Mouse (Mus musculus) forebrain, embryonic 13.5 days (tissue): ENCODE results near the gene Entr1. TPM values are rescaled to one million over a fixed set of nuclear protein-coding genes. Genes with fewer than 3 reads are reported as not detected.
A peak's percentile ranks its signal among the peaks of the same experiment; 100 is the strongest.

Experiments used
- ATAC-seq: fragments of 200-750 bp; cut with Nextera tagmentation; 2 replicates; pipeline ENCODE4 v1.8.0; 2017
- H3K27ac ChIP-seq: fragments of 300-500 bp; sonication (generic); 2 replicates; pipeline ENCODE4 v1.5.1; 2015; ENCODE audit warnings: inconsistent platforms, mild to moderate bottlenecking, moderate library complexity
- H3K27me3 ChIP-seq: fragments of 300-500 bp; sonication (generic); 2 replicates; pipeline ENCODE4 v1.6.1; 2015; ENCODE audit warnings: mild to moderate bottlenecking, inconsistent platforms
- H3K36me3 ChIP-seq: fragments of 300-500 bp; sonication (generic); 2 replicates; pipeline ENCODE4 v1.6.1; 2015; ENCODE audit warnings: mild to moderate bottlenecking, inconsistent platforms; ENCODE audit not compliant: poor library complexity, severe bottlenecking
- H3K4me1 ChIP-seq: fragments of 300-500 bp; sonication (generic); 2 replicates; pipeline ENCODE4 v1.6.1; 2015; ENCODE audit warnings: inconsistent platforms
- H3K4me2 ChIP-seq: fragments of 300-500 bp; sonication (generic); 2 replicates; pipeline ENCODE4 v1.6.1; 2015; ENCODE audit warnings: inconsistent platforms, mild to moderate bottlenecking, moderate library complexity
- H3K4me3 ChIP-seq: fragments of 300-500 bp; sonication (generic); 2 replicates; pipeline ENCODE4 v1.5.1; 2015; ENCODE audit warnings: mild to moderate bottlenecking, inconsistent platforms
- H3K9ac ChIP-seq: fragments of 300-500 bp; sonication (generic); 2 replicates; pipeline ENCODE4 v1.6.1; 2015; ENCODE audit warnings: mild to moderate bottlenecking, inconsistent platforms
- H3K9me3 ChIP-seq: fragments of 300-500 bp; sonication (generic); replicated peaks from 2 replicates; pipeline ENCODE4 v1.6.1; 2016; ENCODE audit warnings: inconsistent platforms
- WGBS: fragments of 180-500 bp; shearing (Covaris S2); methylation state at CpG from one replicate; pipeline ENCODE4 v1.1.7; 2015; 5-methylcytosine and 5-hydroxymethylcytosine counted together
- polyA plus RNA-seq: library from polyadenylated mRNA; unstranded; fragments of >200 nt; fragmentation: Nextera tagmentation; extraction: Ambion mirVana; gene quantifications from 2 replicates; pipeline ENCODE4 v1.2.1, GENCODE M21; 2015

The Entr1 gene
- polyA plus RNA-seq, 1 experiment from 2014 or later = 156 TPM

DNA sequence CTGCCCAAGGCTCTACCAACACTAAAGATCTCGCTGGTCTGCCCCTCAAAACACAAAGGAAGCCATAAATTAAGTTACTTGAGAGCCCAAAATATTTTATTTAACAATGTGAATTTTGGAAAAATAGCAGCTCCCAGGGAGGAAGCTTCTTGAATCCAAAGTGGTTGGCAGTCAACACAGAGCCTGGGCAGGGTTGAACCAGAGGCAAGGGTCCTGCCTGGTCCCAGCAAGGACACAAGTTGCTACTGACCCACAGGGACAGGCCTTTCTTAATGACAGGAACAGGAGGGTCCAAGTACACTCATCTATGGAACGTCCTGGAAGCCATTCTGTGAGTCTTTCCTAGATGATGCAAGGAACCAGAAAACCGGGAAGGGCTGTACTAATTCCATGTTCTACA, 20.2 kb upstream of the Entr1 start:
- Histone ChIP-seq H3K4me2 (peak overlapping the region; percentile 91), H3K4me3 (peak overlapping the region; percentile 93), H3K4me1 (peaks cover 41% of the 10 kb centered on the region), H3K27me3 (no peaks in the 10 kb centered on the region), H3K9ac (peak overlapping the region; percentile 94), H3K36me3 (peaks cover 54% of the 10 kb centered on the region), H3K27ac (no peak overlapping the region), H3K9me3 (no peaks in the 10 kb centered on the region)
- ATAC-seq = peak; percentile 25; the same call in 1 of the 2 replicates
- 62% methylated on average over 3 of the region's 3 CpGs for whole genome bisulfite sequencing

DNA sequence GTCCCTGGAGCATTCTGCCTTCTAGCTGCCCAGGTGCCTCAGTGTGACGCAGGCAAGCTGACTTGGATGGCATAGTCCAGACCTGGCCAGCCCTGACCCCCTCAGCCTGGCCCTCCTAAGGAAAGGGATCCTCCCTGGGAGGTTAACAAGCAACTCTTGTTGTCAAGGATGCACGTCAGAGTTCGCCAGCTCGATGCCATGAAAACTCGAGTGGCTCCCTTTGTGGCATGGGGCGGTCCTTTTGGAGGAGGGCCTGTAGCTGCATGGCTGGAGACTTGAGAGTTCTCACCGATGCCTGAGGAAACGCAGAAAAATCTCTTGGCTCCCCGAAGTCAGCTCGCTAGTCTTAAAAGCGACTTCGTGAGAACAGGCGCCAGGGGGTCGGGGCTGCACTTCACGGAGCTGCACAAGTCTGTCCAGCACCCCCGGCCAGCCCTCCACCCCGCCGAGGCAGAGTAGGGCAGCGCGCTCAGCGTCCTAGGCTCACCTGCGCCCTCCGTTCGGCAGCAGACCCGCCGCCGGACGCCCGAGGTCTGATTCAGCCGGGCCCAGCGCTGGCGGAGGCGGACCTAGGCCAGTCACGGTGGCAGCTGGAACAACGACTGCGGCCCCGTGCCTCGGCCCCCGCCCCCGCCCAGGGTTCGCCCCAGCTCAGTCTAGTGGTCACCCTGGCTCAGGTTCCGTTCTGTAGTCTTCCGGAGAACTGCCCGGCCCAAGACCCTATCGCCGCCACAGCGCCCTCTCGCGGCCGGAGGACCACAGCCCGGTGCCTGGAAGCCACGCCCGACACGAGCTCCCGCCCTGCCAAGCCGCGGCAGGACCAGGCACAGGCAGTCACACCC, 19.6 kb upstream of the Entr1 start, which contains the start of gene Inpp5e:
TSS of gene Inpp5e (minus strand) at position 689 of the 842 bp plus-strand sequence.
- peak within 1 kb of the TSS; percentile 93 for H3K4me3 ChIP-seq
- H3K9me3 ChIP-seq = no peaks in the 10 kb centered on the region
- H3K9ac ChIP-seq = peak within 1 kb of the TSS; percentile 94
- H3K27me3 ChIP-seq = no peaks in the 10 kb centered on the region
- peaks cover 48% of the 10 kb centered on the region for H3K36me3 ChIP-seq
- peak; percentile 95 for ATAC-seq
- H3K27ac ChIP-seq = peak within 1 kb of the TSS; percentile 48
- WGBS = under 1% methylated on average over 57 of the region's 57 CpGs
- H3K4me1 ChIP-seq = peaks cover 41% of the 10 kb centered on the region
- H3K4me2 ChIP-seq = peak within 1 kb of the TSS; percentile 91

DNA sequence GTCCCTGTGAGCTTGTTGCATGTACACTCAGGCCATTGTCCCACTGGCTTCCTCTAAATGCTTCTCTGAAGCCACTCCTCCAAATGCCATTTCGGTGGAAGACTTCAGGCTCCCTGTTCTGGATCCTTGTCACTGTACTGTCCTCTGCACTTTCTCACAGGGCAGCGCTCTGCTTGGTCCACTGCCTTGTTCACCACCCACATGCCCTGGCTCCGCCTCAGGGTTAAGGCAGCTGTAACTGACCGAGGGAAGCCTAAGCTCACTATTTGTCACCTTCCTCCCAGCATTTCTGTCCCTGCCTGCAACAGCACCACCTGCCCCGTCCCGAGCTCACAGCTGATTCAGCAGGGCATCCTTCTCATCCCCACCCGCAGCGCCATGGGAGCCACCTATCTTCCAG, 14.2 kb upstream of the Entr1 start:
- peaks cover 34% of the 10 kb centered on the region for H3K4me1 ChIP-seq
- H3K9me3 ChIP-seq = no peaks in the 10 kb centered on the region
- peaks cover 48% of the 10 kb centered on the region for H3K36me3 ChIP-seq
- no peaks in the 10 kb centered on the region for H3K27me3 ChIP-seq
- H3K4me3 ChIP-seq = no peak overlapping the region
- H3K27ac ChIP-seq = no peak overlapping the region
- 83% methylated on average over 8 of the region's 8 CpGs for WGBS
- no peak overlapping the region for H3K9ac ChIP-seq
- ATAC-seq = no peak
- no peak overlapping the region for H3K4me2 ChIP-seq

DNA sequence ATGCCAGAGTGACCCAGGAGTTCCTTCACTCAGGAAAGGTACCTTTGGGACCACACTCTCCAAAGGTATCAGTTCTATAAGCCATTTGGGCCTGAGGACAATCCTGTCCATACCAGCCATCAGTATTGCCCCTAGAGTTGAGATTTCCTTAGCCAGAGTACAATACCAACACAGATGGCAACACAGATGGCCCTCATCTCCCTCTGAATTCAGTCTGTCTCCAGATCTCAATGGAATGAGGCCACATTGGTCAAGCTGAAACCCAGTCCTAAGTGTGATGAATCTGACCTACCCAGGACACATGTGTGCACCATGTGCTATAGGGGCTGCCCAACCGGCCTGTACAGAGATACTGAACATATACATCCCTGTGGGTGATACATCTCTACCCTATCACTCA, 13.1 kb upstream of the Entr1 start:
- Histone ChIP-seq H3K27ac (no peak overlapping the region), H3K4me1 (peaks cover 24% of the 10 kb centered on the region), H3K27me3 (no peaks in the 10 kb centered on the region), H3K4me2 (no peak overlapping the region), H3K36me3 (peaks cover 58% of the 10 kb centered on the region), H3K9me3 (no peaks in the 10 kb centered on the region), H3K9ac (no peak overlapping the region), H3K4me3 (no peak overlapping the region)
- no peak for ATAC-seq
- 89% methylated on average over 1 of the region's 1 CpGs for WGBS

DNA sequence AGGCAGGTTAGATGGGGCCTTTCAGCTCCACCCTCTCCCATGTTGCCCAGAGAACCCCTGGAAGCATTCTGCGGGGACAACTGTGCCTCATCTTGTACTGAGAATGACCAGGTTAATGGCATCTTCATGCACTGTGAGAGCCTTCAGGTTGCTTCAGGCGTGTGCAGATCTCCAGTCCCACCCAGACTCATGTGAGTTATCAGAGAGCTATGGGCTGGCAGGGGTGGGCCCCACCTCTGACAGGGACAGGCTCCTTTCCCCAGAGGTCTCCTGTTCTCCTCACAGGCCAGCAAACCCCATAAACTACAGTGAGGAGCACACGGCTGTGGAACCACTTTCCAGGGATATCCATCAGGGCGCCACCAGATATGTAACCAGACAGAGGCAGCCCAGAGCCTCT, 11.9 kb upstream of the Entr1 start:
- H3K27me3 ChIP-seq = no peaks in the 10 kb centered on the region
- peaks cover 11% of the 10 kb centered on the region for H3K4me1 ChIP-seq
- 88% methylated on average over 4 of the region's 4 CpGs for WGBS
- no peak for ATAC-seq
- peaks cover 63% of the 10 kb centered on the region for H3K36me3 ChIP-seq
- H3K27ac ChIP-seq = no peak overlapping the region
- no peak overlapping the region for H3K4me3 ChIP-seq
- H3K9me3 ChIP-seq = no peaks in the 10 kb centered on the region
- H3K9ac ChIP-seq = no peak overlapping the region
- no peak overlapping the region for H3K4me2 ChIP-seq

DNA sequence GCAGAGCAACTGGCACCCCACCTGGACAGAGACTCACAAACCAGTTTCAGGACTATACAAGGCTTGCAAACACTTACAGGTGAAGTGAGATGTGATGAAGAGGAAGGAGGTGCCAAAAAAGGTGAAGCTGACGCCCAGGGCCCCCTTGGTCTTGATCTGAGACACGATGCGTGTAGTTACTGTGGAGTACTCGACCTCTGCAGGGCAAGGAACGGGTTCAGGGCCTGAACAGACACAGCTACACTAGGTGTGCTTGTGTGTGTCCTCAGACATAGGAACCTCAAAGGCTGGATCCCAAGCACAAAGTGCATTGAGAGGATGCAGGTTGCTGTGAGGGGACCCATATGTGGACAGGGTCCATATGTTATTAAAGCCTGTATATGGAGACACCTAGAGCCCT, 11.2 kb upstream of the Entr1 start:
- H3K4me3 ChIP-seq = no peak overlapping the region
- no peak for ATAC-seq
- peaks cover 68% of the 10 kb centered on the region for H3K36me3 ChIP-seq
- no peak overlapping the region for H3K9ac ChIP-seq
- no peaks in the 10 kb centered on the region for H3K9me3 ChIP-seq
- H3K27me3 ChIP-seq = no peaks in the 10 kb centered on the region
- H3K4me1 ChIP-seq = peaks cover 4% of the 10 kb centered on the region
- no peak overlapping the region for H3K27ac ChIP-seq
- H3K4me2 ChIP-seq = no peak overlapping the region
- 84% methylated on average over 5 of the region's 5 CpGs for WGBS

DNA sequence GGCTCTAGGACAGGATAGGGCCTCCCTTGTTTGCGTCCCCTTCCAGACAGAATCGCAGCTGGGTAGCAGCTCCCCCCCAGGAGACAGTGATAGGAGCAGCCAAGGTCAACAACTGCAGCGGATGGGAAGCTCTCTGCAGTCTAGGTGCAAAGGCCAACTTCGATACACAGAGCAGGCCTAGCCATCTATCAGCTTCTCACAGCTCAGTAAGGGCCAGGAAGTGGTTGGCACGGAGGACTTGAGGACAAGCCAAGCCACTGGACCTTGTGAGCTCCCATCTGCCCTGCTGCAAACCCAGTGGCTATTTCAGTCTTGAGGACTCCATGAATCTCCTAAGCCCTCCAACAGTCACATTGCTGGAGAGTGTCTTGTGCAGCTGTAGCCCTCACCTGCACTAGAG, 10.5 kb upstream of the Entr1 start:
- H3K9ac ChIP-seq = no peak overlapping the region
- 0 out of 2 replicates have a peak, but pooled peaks have one; percentile 10 for ATAC-seq
- H3K27me3 ChIP-seq = no peaks in the 10 kb centered on the region
- WGBS = 84% methylated on average over 5 of the region's 5 CpGs
- H3K4me1 ChIP-seq = no peaks in the 10 kb centered on the region
- H3K36me3 ChIP-seq = peaks cover 74% of the 10 kb centered on the region
- H3K4me3 ChIP-seq = no peak overlapping the region
- H3K4me2 ChIP-seq = no peak overlapping the region
- H3K9me3 ChIP-seq = no peaks in the 10 kb centered on the region
- H3K27ac ChIP-seq = no peak overlapping the region

DNA sequence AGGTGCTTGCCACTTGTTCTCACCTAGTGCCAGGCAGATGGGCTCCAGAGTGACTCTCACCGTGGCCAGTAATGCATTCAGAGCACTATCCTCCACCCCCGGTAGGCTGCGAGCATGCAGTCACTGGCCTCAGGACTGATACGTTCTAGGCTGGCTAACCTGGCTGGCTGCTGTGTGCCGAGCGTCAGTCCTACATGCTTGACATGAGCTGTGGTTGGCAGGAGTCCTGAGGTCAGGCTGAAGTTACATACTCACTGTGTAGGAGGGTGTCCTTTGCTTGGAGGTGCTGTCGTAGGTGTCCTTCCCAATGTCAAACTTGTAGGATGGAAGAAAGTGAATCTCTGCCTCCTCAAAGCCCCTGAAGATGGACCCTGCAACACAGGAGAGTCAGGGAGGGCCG, 9.9 kb upstream of the Entr1 start:
- no peak for ATAC-seq
- H3K36me3 ChIP-seq = peaks cover 81% of the 10 kb centered on the region
- no peaks in the 10 kb centered on the region for H3K27me3 ChIP-seq
- no peak overlapping the region for H3K4me3 ChIP-seq
- H3K27ac ChIP-seq = no peak overlapping the region
- 94% methylated on average over 8 of the region's 8 CpGs for WGBS
- H3K9ac ChIP-seq = 0 out of 2 replicates have a peak overlapping the region, but pooled peaks have one; percentile 2
- no peaks in the 10 kb centered on the region for H3K9me3 ChIP-seq
- no peaks in the 10 kb centered on the region for H3K4me1 ChIP-seq
- no peak overlapping the region for H3K4me2 ChIP-seq

DNA sequence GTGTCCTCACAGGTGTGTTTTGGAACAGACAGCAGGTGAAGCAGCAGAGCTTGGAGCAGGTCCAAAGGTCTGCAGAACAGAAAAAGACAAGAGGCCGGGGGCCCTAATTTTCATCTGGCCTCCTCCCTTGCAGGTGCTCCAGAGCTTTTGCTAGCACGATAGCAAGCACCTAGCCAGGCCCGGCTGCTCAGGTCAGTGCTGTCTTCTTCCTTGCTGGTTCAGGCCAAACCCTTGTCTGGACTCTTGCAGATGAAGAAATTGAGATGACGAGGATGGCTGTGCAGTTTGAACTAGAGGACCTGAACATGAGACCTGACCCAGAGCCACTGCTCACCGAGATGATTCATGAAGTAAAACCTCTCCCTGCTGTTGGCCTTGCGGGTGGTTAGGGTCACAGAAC, 2.5 kb upstream of the Entr1 start:
- H3K27ac ChIP-seq = no peak overlapping the region
- H3K4me3 ChIP-seq = no peak overlapping the region
- H3K9me3 ChIP-seq = no peaks in the 10 kb centered on the region
- peaks cover 75% of the 10 kb centered on the region for H3K36me3 ChIP-seq
- 91% methylated on average over 6 of the region's 6 CpGs for WGBS
- H3K9ac ChIP-seq = no peak overlapping the region
- no peak overlapping the region for H3K4me2 ChIP-seq
- ATAC-seq = no peak
- peaks cover 25% of the 10 kb centered on the region for H3K4me1 ChIP-seq
- no peaks in the 10 kb centered on the region for H3K27me3 ChIP-seq

DNA sequence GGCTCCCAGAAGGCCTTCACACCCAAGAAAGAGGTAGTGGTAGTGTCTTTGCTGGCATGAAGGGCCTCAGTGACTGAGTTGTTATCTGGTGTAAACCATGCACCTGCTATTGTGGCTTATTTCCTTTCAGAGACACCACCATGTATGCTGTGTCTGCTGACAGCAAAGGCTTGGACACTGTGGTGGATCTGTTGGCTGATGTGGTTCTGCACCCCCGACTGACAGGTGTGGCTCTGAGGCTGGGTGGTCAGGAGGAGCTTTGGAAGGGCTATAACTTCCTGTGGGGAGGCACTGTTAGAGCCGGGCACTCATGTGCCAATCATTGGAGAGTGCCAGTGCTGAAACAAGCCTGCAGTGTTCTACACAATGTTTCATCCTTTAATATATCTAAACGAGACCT, 1.8 kb upstream of the Entr1 start:
- Histone ChIP-seq H3K27ac (no peak overlapping the region), H3K36me3 (peaks cover 75% of the 10 kb centered on the region), H3K4me3 (no peak overlapping the region), H3K4me2 (0 out of 2 replicates have a peak overlapping the region, but pooled peaks have one; percentile 5), H3K9me3 (no peaks in the 10 kb centered on the region), H3K9ac (no peak overlapping the region), H3K4me1 (peaks cover 25% of the 10 kb centered on the region), H3K27me3 (no peaks in the 10 kb centered on the region)
- 89% methylated on average over 3 of the region's 3 CpGs for WGBS
- ATAC-seq = no peak

DNA sequence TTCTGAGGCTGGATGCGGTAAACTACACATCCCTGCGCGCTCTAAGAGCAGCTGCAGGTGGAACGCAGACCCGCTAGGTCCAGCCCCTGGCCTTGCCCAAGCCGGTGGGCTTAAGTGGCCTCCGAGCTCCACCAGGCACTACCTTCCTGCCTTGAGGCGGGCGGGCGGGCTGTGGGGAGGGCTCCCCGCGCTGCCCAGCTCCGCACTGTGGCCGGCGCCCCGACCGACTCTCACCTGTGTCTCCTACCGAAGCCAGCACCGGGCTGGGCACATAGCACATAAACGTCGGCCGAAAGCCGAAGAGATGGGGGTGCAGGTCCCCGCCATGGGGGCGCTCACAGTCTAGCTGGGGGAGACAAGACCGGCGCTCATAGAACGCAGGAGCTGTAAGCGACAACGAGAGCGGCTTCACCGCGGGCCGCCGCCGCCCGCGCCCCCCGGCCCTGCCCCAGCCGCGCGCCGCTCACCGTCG, 398 bp downstream of the Entr1 start:
- H3K4me2 ChIP-seq = peak overlapping the region; percentile 99
- no peaks in the 10 kb centered on the region for H3K27me3 ChIP-seq
- ATAC-seq = peak; percentile 60
- H3K9me3 ChIP-seq = no peaks in the 10 kb centered on the region
- peak overlapping the region; percentile 95 for H3K4me3 ChIP-seq
- H3K27ac ChIP-seq = peak overlapping the region; percentile 59
- peaks cover 75% of the 10 kb centered on the region for H3K36me3 ChIP-seq
- peak overlapping the region; percentile 96 for H3K9ac ChIP-seq
- peaks cover 25% of the 10 kb centered on the region for H3K4me1 ChIP-seq
- WGBS = under 1% methylated on average over 37 of the region's 45 CpGs

DNA sequence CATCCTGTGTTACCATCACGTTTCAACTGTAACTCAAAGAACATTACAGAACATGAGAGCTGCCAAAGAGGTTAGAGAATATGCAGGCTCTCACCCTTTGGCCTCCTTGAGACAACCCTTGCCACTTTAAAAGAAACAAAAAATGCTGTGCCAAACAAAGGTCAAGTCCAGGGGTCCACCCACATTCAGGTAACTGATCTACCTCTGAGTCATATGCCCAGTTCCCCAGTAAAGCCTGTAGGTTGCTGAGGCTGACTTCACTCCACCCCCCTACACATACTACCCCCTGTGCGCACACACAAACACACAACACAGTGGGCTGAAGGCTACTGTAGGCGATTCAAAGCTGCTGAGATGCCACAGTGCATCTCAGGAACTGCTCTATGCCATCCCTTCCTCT, 1.4 kb downstream of the Entr1 start:
- Histone ChIP-seq H3K27me3 (no peaks in the 10 kb centered on the region), H3K27ac (no peak overlapping the region), H3K4me1 (peaks cover 25% of the 10 kb centered on the region), H3K4me3 (peak overlapping the region; percentile 95), H3K36me3 (peaks cover 75% of the 10 kb centered on the region), H3K4me2 (peak overlapping the region; percentile 99), H3K9ac (peak overlapping the region; percentile 96; the same call in 1 of the 2 replicates), H3K9me3 (no peaks in the 10 kb centered on the region)
- ATAC-seq = no peak
- WGBS = 86% methylated on average over 3 of the region's 3 CpGs
